Mouse (Mus musculus) large intestine, adult 2 months (tissue): ENCODE data around the gene Aig1. TPM values are rescaled to one million over a fixed set of nuclear protein-coding genes. Genes with fewer than 3 reads are reported as not detected.

Experiments used
- DNase-seq: peaks from one replicate; pipeline ENCODE4 v3.0.0-alpha.2; 2012; ENCODE audit warnings: low read depth, low spot score
- WGBS: fragments of 180-500 bp; shearing (Covaris S2); methylation state at CpG from one replicate; pipeline ENCODE4 v1.1.7; 2018; 5-methylcytosine and 5-hydroxymethylcytosine counted together
- polyA plus RNA-seq: library from polyadenylated mRNA; depleted of rRNA; stranded (reverse); fragments of >200 nt; gene quantifications from 2 replicates; pipeline ENCODE4 v1.2.3, GENCODE M21; 2012

The Aig1 gene
- polyA plus RNA-seq, 1 experiment = 69.8 TPM

DNA sequence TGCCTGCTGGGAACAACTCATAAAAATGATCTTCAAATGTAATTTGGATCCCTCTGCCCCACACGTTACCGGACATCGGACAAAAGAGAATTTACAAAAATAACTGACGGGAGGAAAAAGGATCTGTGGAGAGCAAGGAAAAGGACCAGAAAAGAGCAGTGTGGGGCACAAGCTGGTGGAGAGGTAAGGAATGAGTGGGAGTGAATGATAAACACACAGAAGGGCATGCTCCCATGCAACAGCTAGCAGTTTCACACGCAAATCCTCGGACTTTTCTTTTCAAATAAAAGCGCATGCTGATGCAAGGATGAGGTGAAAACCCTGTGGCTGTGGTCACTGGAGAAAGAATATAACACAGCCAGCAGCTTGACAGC is 153.9 kb downstream of the Aig1 start:
- 81% methylated on average over 7 of the region's 7 CpGs for WGBS
- DNase-seq = no peak

DNA sequence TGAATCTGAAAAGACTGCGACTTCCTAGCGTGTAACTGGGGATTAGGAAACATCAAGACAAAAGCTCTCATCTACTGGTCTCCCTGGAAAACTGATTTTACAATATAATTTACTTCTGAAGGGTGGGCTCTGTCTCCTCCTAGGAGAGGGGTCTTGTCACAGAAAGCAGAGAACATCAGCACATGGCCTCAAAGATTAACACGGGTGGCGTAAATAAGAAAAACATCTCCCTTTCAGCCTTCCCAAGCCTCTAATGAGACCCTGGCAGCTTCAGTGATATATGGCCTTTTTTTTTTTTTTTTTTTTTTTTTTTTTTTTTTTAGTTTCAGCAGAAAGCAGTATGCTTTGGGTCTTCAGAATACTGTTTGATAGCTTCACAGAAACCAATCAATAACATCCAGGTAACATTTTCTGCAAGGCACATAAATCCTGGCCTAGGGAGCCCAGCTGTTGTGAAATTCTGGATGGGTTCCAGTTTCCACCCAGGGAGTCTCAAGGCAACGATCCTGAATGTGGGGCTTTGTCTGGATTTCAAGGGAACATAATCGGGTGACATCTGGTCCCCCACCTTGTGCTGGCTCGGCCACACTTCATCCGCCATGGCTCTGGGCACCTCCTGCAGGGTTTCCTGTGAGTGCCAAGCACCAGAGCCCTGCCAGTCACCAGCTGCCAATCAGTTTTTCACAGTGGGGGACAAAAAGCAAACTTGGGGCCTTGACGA is 154.4 kb downstream of the Aig1 start:
- WGBS = 56% methylated on average over 9 of the region's 9 CpGs

DNA sequence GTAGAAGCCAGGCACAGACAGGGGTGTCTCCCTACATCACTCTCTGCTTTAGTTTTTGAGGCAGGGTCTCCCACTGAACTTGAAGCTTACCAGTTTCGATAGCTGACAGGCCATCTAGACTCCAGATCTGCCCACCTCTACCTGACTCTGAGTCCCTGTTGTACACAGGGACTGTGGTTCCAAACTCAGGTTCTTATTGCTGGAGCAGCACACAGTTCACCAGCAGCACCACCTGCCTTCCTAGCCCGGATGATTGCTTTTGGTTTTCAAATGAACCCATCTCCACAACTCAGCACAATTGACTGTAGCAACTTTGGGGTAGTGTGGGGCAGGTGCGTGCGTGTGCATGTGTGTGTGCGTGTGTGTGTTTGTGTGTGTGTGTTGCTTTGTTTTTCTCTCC is 155.1 kb downstream of the Aig1 start:
- 94% methylated on average over 5 of the region's 5 CpGs for WGBS
- no peak for DNase-seq

More for the DNA sequence above, 154.4 kb downstream of the Aig1 start:
- no peak for DNase-seq

DNA sequence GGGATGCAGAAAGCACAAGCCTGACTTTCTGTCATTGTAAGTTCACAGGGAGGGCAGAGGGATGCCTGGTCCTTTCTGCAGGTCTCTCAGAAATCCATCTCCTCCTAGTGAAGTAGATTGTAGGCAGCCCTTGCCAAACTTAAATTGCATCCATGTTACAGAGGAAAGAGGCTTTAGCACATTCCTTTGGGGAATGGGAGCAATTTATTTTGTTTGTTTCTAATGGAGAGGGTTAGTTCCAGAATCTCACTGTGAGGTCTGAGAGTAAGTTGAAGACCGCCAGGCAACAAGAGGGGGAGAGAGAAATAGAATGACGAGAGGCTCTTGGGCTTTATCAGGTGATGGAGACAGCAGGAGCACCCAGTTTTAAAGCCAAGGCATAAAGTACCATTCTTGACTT is 155.7 kb downstream of the Aig1 start:
- 91% methylated on average over 2 of the region's 2 CpGs for WGBS
- no peak for DNase-seq

DNA sequence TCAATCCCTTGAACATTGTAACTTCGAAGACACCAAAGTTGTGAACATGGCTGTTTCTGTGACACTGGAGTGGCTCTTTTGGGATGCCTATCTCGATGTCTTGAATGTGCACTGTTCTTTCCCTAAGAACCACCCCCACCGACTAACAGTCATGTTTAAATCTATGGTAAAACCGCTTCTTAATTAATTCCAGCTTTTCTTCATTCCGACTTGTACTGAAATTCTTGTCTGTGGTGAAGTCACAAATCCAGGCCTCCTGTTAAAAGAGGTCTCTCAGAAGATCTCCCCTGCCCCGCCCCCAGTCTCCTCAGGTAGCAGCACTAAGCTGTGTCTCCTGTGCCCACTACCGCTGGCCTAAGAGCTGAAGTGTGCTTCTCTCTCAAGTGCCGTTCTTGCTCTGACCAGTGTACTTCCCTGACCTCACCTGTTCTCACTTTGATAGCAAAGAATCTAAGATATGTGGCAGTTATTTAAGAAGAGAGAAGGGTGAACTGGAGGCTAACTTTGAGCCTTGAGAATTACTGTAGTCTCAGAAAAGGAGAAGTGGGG is 157.4 kb downstream of the Aig1 start:
- WGBS = 96% methylated on average over 8 of the region's 8 CpGs
- DNase-seq = no peak

DNA sequence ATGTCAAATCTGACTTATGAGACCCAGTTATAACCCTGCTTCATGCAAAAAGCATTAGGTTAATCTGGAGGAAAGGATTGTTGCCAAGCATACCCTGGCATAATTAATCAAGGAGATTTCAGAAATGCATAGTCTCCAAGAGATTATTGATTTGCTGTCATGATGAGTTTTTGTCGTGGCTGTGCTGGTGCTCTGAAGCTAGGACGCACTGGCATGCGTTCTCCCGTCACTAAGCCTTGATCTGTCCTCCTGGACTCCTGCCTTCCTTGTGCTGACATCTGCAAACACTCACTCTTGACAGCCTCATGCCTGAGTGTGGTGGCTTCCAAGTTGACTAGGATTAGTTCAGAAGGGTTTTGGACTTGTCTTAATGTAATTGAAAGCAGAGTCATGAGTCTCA is 163.0 kb downstream of the Aig1 start:
- WGBS = 76% methylated on average over 4 of the region's 4 CpGs
- no peak for DNase-seq

DNA sequence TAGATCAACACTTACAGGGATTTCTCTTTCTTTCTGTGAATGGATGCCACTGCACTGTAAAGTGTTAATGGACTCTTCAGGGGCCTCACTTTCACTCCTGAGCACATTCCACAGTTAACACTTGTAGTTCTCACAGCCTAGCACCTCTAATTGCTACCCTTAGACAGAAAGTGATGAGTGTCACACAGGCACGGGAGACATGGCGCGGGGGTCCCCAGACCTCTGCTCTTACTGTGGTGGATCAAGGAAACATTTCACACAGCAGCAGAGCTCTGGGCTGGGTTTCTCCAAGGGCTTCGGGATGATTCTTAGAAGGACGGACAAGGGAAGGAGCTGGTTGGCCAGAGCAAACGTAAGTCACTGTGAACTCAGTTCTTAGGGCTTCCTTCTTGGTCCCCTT is 166.1 kb downstream of the Aig1 start:
- DNase-seq = no peak
- 77% methylated on average over 6 of the region's 6 CpGs for WGBS

DNA sequence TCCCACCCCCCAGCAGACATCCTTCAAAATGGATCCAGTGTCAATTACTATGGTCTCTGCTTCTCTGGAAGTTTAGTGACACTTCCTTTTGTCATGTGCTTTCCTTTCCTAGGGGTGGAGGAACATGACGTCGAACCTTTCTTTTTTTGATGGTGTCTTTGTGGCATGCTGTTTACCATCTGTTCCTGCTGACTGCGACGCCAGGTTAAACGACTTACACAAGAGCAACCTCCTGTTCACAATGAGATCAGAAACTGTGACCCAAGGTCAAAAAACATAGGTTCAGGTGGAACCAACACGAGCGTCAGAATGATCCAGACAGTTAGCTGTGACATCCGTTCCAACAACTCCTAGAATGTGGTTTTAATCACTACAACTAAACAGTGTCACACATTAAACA is 166.7 kb downstream of the Aig1 start:
- DNase-seq = no peak
- WGBS = 68% methylated on average over 8 of the region's 8 CpGs

DNA sequence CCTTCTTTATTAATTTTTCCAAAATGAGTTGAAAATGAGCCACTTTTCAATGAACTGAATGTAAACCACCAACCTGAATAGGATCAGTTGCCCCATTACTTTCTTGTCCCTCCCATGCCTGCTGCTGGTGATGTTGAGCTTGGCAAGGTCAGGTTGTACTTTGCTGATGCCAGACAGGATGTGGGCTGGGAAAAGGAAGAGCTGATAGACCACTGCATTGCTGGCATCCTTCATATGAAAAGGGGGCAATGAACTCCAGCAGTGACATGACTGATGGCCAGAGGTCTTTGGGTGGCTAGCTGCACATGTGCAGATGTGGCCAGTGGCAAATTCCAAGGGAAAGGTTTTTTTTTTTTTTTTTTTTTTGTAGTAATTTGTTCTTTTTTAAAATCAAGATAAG is 172.5 kb downstream of the Aig1 start:
- no peak for DNase-seq

DNA sequence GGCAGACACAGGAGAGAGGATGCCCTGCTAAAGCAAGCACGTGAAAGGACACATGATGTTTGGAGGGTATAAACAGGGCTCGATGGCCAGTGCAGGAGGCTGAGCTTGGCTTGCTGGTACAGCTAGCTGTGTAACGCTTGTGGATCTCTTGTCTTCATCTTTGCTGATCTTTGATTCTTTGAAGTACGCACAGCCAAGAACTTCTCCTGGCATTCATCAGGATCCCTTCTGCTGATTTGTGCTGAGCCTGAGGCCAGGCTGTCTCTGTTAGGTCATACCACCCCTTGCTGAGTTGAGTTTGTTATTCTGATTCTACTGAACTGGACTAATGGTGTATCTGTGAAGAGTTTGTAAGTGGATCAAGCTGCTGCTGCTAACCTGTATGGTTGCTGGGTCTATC is 175.5 kb downstream of the Aig1 start:
- DNase-seq = no peak
- WGBS = 96% methylated on average over 4 of the region's 4 CpGs

DNA sequence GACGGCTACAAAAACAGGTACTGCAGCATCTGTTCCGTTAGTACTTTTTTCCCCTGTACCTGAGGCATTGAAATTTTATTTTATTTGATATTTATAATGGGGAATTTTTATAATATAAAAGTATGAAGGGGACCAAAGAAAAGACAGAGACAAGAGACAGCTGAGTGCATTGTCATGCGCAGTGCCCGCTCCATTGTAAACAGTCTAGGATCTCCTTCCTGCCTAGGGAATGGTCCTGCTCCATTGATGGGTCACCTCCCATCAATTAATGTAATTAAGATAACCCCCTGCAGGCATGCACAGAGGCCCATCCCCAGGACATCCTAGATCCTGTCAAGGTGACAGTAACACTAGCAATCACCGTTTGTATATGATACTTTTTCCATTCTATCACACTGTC is 178.0 kb downstream of the Aig1 start:
- 90% methylated on average over 5 of the region's 5 CpGs for WGBS
- no peak for DNase-seq

DNA sequence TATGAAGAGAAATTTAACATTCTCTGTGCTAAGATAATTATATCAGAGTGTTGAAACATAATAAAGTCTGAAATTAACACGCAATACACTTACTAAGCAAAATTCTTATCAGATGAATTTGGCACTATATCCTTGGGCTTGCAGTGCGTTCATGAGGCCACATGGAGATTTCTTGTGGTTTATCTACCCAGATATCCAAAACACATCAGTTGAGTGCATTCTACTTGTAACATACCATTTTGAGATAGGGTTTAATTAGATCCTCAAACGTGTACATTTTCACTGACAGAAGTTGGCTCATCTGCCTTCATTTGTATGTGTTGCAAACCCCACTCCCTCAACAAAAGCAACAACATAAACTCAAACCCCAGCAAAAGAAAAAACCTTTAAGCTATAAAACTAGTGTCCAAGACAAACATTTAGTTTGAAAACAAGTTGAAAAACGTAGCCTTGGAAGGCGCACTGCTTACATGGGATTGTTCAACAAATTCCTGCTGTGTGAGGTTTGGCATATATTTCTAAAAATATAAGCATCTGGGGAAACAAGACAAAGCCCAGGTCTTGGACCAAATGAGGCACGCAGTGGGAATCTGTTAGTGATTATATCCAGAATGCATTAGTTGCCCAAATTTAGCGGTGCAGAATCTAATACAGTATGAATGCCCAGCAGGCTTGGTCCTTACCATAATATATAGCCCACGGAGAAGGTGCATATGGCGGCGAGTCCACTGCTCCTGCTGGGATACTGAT is 178.8 kb downstream of the Aig1 start:
- no peak for DNase-seq
- WGBS = 84% methylated on average over 10 of the region's 10 CpGs

DNA sequence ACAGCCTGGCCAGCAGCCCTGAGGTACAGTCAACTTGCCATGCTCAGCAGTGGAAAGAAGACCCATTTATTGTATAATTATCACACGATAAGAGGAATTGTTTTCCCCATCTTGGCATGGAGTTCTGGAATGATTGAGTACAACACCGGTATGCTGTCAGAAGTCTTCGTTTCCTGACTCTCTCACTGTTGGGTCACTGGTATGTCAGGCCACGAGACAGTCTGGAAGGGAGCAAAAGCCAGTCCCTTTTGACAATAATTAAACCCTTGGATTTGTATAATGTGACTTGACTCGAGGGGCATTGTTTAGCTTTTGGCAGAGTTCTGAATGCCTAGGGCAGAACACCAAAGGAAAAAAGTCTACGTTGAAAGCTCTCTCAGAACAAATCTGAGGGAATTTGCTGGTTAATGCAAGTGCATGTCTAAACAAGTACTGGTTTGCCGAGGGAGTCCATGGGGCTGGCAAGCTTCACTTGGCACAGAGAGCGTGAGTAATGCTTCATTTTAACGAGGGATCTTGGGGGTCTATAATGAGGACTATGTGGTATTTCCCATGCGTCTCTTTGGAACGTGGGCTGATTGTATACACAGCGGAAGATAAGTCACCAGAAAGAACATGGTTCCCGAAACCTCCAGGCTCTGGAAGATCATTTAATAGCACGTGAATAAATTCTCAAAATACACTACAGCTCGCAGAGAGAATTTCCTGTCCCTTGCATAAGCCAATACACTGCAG is 180.2 kb downstream of the Aig1 start:
- DNase-seq = no peak
- WGBS = 67% methylated on average over 15 of the region's 15 CpGs

DNA sequence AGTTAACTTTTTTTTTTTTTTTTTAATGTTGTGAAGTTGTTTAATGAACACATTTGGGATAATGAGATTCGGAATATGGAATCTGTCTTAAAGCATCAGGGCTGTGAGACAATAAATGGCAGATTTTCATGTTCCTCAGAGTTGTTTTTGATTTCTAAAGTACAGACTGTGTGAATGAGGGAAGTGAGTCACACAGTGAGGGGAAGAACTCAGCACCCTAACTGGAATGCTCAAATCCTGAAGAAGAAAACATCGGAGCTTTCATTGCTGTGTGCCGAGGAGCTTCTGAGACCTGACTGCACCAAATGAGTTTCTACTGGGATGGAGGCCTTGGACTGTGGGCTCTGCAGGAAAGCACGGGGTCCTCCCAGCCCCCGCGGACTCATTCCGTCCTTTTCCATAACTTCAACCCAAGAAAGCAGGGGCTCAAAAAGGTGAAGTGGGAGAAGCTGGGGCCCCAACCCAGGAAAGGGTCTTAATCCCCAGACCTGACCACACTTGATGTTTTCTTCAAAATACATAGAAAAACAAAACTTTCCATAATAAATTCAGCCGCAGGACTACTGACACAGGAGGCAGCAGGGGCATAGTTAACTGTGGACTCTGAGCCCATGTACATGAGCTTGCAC is 181.5 kb downstream of the Aig1 start:
- 92% methylated on average over 8 of the region's 8 CpGs for WGBS
- no peak for DNase-seq

DNA sequence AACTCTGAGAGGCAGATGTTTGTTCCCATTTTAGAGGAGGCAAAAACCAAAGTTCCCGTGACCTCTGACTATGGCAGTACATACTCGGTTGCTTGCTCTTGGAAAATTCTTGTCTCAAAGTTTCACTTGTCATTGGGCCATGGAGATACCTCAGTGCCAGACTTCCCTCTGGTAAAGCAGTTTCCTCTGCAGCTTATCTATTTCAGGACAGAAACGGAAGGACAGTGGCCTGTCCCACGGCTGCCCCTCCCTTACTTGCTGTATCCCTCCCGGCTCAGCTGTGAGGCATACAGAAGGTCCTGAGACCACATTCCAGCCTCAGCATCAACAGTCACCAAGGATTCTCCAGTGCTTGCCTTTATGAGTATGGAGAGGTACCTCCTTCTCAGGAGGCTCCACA is 182.7 kb downstream of the Aig1 start:
- DNase-seq = no peak
- WGBS = 71% methylated on average over 5 of the region's 5 CpGs

DNA sequence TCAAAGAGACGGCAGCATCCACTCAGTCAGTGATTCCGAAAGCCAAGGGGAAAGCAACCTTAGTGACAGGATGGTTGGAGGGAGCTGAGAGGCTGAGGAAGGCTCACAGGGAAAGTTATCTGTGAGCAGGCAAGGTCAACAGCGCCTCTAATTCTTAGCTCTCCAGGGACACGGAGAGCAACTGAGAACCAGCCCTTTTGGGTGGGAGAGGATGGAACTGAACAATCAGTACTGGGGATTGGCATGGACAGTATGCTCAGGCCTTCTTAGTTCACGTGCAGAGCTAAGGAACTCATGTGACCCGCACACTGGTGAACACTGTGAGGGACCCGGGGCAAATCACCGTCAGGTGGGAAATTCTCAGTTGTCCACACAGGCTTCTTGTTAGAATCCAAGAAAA is 183.4 kb downstream of the Aig1 start:
- DNase-seq = no peak
- WGBS = 93% methylated on average over 8 of the region's 8 CpGs

DNA sequence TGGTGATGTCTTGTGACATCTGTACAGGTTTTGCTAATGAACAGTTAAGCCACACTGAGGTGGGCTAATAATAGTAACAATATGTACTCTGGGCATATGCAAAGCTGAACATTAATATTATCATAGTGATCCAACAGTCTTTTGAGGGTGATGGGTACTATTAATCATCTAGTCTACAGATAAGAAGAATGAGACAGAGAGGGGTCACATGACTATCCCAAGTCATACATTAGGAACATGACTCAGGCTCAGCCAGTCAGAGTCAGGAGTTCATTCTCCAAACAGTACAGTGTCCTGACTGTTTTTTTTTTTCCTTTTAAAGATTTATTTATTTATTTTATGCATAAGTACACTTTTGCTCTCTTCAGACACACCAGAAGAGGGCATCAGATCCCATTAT is 184.3 kb downstream of the Aig1 start:
- DNase-seq = no peak

DNA sequence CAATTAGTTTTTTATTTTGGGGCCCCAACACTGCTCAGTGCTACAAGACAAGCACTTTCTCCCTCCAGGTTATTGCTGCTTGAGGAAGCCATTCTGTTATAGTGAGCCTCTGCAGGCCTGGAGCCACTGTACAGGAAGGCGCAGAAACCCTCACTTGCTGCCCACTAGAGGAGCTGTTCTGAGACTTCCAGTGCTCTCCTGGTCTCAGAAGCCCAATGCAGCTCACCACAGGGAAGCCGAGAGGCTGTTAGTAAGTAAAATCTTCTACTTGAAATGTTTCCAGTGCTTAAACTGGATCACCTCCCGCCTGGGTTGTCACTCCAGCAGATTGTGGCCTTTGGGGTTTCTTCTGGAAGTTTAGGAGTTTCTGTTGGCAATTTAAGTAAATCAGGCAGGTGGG is 186.2 kb downstream of the Aig1 start:
- no peak for DNase-seq
- WGBS = 83% methylated on average over 3 of the region's 3 CpGs

DNA sequence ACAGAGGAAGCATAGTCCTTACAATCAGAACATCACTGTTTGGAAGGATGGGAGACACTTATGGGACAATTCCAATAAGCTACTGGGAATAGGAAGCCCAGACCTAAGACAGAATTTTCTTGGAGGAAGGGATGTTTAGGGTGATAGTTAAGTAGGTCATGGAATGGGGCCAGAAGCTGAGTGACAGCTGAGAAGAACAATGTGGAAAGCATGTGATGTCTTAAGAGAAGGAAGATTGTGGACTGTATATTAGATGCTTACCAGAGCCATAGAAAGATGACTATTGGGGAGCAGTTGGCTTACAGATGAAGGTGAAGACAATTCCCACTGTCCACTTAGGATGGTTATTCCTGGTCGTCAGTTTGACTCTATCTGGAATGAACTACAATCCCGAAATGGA is 191.3 kb downstream of the Aig1 start:
- WGBS = 95% methylated on average over 2 of the region's 2 CpGs

DNA sequence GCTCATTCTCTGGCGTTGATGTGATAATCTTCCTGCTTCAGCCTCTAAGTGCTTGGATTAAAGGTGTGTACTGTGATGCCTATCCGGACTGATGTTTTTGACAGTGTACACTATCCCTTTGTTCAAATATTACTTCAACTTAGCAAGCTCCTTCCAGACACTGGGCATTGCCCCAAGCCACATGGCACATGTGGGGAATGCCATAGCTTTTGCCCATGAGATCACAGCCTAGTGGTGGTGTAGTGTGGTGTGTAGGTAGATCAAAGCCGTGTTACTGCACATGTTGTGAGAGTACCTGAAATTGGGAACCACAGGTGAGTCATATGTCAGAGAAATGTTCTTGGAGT is 193.8 kb downstream of the Aig1 start:
- DNase-seq = no peak
- WGBS = 94% methylated on average over 3 of the region's 3 CpGs

More for the DNA sequence above, 191.3 kb downstream of the Aig1 start:
- no peak for DNase-seq
